Mouse (Mus musculus) heart, postnatal 0 days (tissue): ENCODE results near the gene Smim6.

Experiments used
- CTCF ChIP-seq: IDR thresholded peaks from 2 replicates; pipeline ENCODE4 v1.5.1; 2016; ENCODE audit warnings: antibody characterized with exemption, control low read depth, low read depth
- EP300 ChIP-seq: IDR thresholded peaks from 2 replicates; pipeline ENCODE4 v1.6.1; 2016; ENCODE audit warnings: antibody characterized with exemption, low read depth

GRCm38 (mm10) chr11:115933747-115934110 is 21.9 kb downstream of the Smim6 start:
- TF ChIP-seq CTCF (no peak), EP300 (no peak)
